Mouse (Mus musculus): Measurements from ENCODE around the gene Gstcd. TPM values are rescaled to one million over a fixed set of nuclear protein-coding genes. Genes with fewer than 3 reads are reported as not detected.
A peak's percentile ranks its signal among the peaks of the same experiment; 100 is the strongest.

Gstcd gene
- total and polyA plus RNA-seq, 2 experiments, result 1.2 to 2.1 TPM

GRCm38 (mm10) chr3:133094305-133094704 is 2.5 kb upstream of the Gstcd start:
- Histone ChIP-seq H3K27me3 (ENCODE audit: control insufficient read depth, insufficient read depth, low read length) (no peaks in the 10 kb centered on the region), H3K9ac (ENCODE audit: low read depth, low read length) (no peak overlapping the region), H3K79me2 (ENCODE audit: control insufficient read depth, insufficient read depth, low read length) (peaks cover 5% of the 10 kb centered on the region; the same call in 1 of the 2 replicates), H3K4me3 (ENCODE audit: insufficient read depth, low read depth, low read length) (no peak overlapping the region), H3K27ac (replicated peaks; ENCODE audit: insufficient read depth, low read depth, low read length) (no peak overlapping the region), H3K36me3 (ENCODE audit: control insufficient read depth, insufficient read depth, low read length) (peaks cover 18% of the 10 kb centered on the region), H3K4me1 (ENCODE audit: control insufficient read depth, insufficient read depth, low read length) (peaks cover 6% of the 10 kb centered on the region; the same call in 1 of the 2 replicates)
- 55% methylated on average over 1 of the region's 1 CpGs for WGBS
- DNase-seq (ENCODE audit: extremely low read depth, low read depth, low spot score), result no peak
- TF ChIP-seq CTCF (IDR thresholded peaks at IDR 0.05; ENCODE audit: low read depth, low read length), result no peak
- no peak for TF ChIP-seq POLR2A (IDR thresholded peaks at IDR 0.05; ENCODE audit: extremely low read depth, insufficient read depth, low read length)

- no peak overlapping the region for H3K27ac ChIP-seq (replicated peaks; ENCODE audit: insufficient read depth, low read depth, low read length)
- peaks cover 6% of the 10 kb centered on the region; the same call in 1 of the 2 replicates for H3K4me1 ChIP-seq (ENCODE audit: control insufficient read depth, insufficient read depth, low read length)
- H3K4me3 ChIP-seq (ENCODE audit: insufficient read depth, low read depth, low read length), result no peak overlapping the region
- H3K36me3 ChIP-seq (ENCODE audit: control insufficient read depth, insufficient read depth, low read length), result peaks cover 8% of the 10 kb centered on the region
- H3K79me2 ChIP-seq (ENCODE audit: control insufficient read depth, insufficient read depth, low read length), result peaks cover 5% of the 10 kb centered on the region; the same call in 1 of the 2 replicates
- TF ChIP-seq POLR2A (IDR thresholded peaks at IDR 0.05; ENCODE audit: extremely low read depth, insufficient read depth, low read length) (no peak), CTCF (IDR thresholded peaks at IDR 0.05; ENCODE audit: low read depth, low read length) (no peak)
- H3K27me3 ChIP-seq (ENCODE audit: control insufficient read depth, insufficient read depth, low read length), result no peaks in the 10 kb centered on the region
- WGBS, result 75% methylated on average over 1 of the region's 1 CpGs
- H3K9ac ChIP-seq (ENCODE audit: low read depth, low read length), result no peak overlapping the region
- DNase-seq (ENCODE audit: extremely low read depth, low read depth, low spot score), result no peak
Observed at GRCm38 (mm10) chr3:133092936-133093335, 1.1 kb upstream of the Gstcd start.

- no peak for TF ChIP-seq POLR2A (IDR thresholded peaks at IDR 0.05; ENCODE audit: extremely low read depth, insufficient read depth, low read length)
- TF ChIP-seq CTCF (IDR thresholded peaks at IDR 0.05; ENCODE audit: low read depth, low read length), result no peak
- 1% methylated on average over 7 of the region's 7 CpGs for WGBS
Observed at GRCm38 (mm10) chr3:133092274-133092853, 531 bp upstream of the Gstcd start.

GRCm38 (mm10) chr3:133091121-133091663 is 641 bp downstream of the Gstcd start:
- Histone ChIP-seq H3K79me2 (ENCODE audit: control insufficient read depth, insufficient read depth, low read length) (peaks cover 5% of the 10 kb centered on the region; the same call in 1 of the 2 replicates), H3K9ac (ENCODE audit: low read depth, low read length) (peak overlapping the region; percentile 82), H3K27me3 (ENCODE audit: control insufficient read depth, insufficient read depth, low read length) (no peaks in the 10 kb centered on the region), H3K4me3 (ENCODE audit: insufficient read depth, low read depth, low read length) (peak overlapping the region; percentile 83), H3K27ac (replicated peaks; ENCODE audit: insufficient read depth, low read depth, low read length) (no peak overlapping the region), H3K4me1 (ENCODE audit: control insufficient read depth, insufficient read depth, low read length) (peaks cover 6% of the 10 kb centered on the region; the same call in 1 of the 2 replicates), H3K36me3 (ENCODE audit: control insufficient read depth, insufficient read depth, low read length) (no peaks in the 10 kb centered on the region)
- DNase-seq (ENCODE audit: extremely low read depth, low read depth, low spot score), result peak; percentile 16
- under 1% methylated on average over 44 of the region's 44 CpGs for WGBS
- TF ChIP-seq CTCF (IDR thresholded peaks at IDR 0.05; ENCODE audit: low read depth, low read length), result no peak
- no peak for TF ChIP-seq POLR2A (IDR thresholded peaks at IDR 0.05; ENCODE audit: extremely low read depth, insufficient read depth, low read length)

More at GRCm38 (mm10) chr3:133092274-133092853, 531 bp upstream of the Gstcd start:
- H3K4me3 ChIP-seq (ENCODE audit: insufficient read depth, low read depth, low read length), result peak overlapping the region; percentile 83
- H3K79me2 ChIP-seq (ENCODE audit: control insufficient read depth, insufficient read depth, low read length), result peaks cover 5% of the 10 kb centered on the region; the same call in 1 of the 2 replicates
- DNase-seq (ENCODE audit: extremely low read depth, low read depth, low spot score), result peak; percentile 43
- H3K9ac ChIP-seq (ENCODE audit: low read depth, low read length), result peak overlapping the region; percentile 84
- H3K4me1 ChIP-seq (ENCODE audit: control insufficient read depth, insufficient read depth, low read length), result peaks cover 6% of the 10 kb centered on the region; the same call in 1 of the 2 replicates
- peak overlapping the region; percentile 69 for H3K27ac ChIP-seq (replicated peaks; ENCODE audit: insufficient read depth, low read depth, low read length)
- H3K27me3 ChIP-seq (ENCODE audit: control insufficient read depth, insufficient read depth, low read length), result no peaks in the 10 kb centered on the region
- peaks cover 6% of the 10 kb centered on the region; the same call in 1 of the 2 replicates for H3K36me3 ChIP-seq (ENCODE audit: control insufficient read depth, insufficient read depth, low read length)

- Histone ChIP-seq H3K4me1 (ENCODE audit: control insufficient read depth, insufficient read depth, low read length) (peaks cover 6% of the 10 kb centered on the region; the same call in 1 of the 2 replicates), H3K27me3 (ENCODE audit: control insufficient read depth, insufficient read depth, low read length) (no peaks in the 10 kb centered on the region), H3K4me3 (ENCODE audit: insufficient read depth, low read depth, low read length) (peak overlapping the region; percentile 83), H3K27ac (replicated peaks; ENCODE audit: insufficient read depth, low read depth, low read length) (no peak overlapping the region), H3K9ac (ENCODE audit: low read depth, low read length) (peak overlapping the region; percentile 82), H3K36me3 (ENCODE audit: control insufficient read depth, insufficient read depth, low read length) (no peaks in the 10 kb centered on the region), H3K79me2 (ENCODE audit: control insufficient read depth, insufficient read depth, low read length) (peaks cover 5% of the 10 kb centered on the region; the same call in 1 of the 2 replicates)
- no peak for DNase-seq (ENCODE audit: extremely low read depth, low read depth, low spot score)
- WGBS, result 10% methylated on average over 11 of the region's 11 CpGs
- TF ChIP-seq CTCF (IDR thresholded peaks at IDR 0.05; ENCODE audit: low read depth, low read length) (no peak), POLR2A (IDR thresholded peaks at IDR 0.05; ENCODE audit: extremely low read depth, insufficient read depth, low read length) (no peak)
Observed at GRCm38 (mm10) chr3:133090247-133091120, 1.3 kb downstream of the Gstcd start.

All from liver, adult 2 months (tissue).